Mouse (Mus musculus): ENCODE measurements around the gene C8g.

C8g gene

DNA sequence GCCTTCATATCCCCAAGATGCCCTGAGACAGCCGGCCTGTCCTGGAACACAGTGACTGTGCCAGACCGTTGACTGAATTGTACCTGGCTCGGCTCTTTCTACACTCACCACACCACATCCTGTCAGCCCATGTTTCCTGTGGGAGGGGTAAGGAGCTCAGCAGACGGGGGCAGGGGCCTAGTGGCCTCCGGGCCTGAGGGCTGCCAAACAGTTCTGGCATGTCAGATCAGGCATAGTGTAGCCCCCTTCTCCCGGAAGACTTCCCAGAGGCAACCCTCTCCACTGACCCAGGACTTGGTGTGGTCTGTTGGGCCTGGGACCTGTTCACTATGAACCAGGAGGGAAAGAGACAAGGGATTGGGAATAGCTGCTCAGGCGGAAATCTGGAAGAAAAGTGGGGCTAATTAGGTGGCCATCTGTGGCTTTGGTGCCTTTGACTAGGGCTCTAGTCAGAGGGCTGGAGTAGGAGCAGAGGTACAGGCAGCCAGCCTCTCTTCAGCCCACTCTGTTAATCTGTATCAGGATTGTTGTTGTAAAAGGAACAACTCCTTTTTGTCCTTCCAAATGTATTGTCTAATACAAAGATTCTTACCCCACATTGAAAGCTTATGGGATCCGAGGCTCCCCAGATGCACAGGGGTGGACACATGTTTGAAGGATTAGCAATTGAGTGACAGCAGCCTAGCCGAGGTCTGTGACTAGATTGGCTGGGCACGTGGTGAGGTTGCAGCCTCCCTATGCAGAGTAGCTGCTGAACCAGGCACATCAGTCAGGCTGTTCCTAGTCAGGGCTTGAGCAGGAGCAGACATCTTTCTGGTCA is 35.5 kb downstream of the C8g start:
- DNase-seq: peak; percentile 14

DNA sequence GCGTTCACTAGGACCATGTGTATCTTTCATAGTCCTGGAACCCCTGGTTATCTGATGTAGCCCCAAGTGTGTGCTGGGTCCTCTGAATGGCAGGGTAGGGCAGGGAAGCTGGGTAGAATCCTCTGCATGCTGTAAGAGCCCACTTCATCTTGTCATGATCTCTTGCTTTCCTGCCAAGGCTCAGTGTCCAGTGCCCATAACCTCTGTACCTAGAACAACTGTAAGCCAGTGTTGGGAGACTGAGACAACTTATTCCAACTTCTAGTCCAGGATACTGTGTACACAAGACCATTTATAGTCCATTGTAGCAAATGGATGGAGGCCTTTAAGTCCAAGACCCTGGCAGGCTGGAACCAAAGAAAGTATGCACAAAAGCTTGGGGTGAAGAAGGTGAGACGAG is 36.3 kb downstream of the C8g start:
- DNase-seq: no peak

- DNase-seq: no peak
Measured at GRCm38 (mm10) chr2:25463630-25464029, 37.9 kb downstream of the C8g start.

- no peak for DNase-seq
Measured at GRCm38 (mm10) chr2:25461407-25461806, 40.1 kb downstream of the C8g start.

- DNase-seq: peak; percentile 94
Measured at GRCm38 (mm10) chr2:25460551-25461309, 40.8 kb downstream of the C8g start, which contains the start of gene Paxx. Paxx (minus strand) TSS chr2:25461094.

- no peak for DNase-seq
Measured at GRCm38 (mm10) chr2:25460135-25460534, 41.4 kb downstream of the C8g start.

- no peak for DNase-seq
Measured at GRCm38 (mm10) chr2:25458911-25459310, 42.6 kb downstream of the C8g start.

- no peak for DNase-seq
Measured at GRCm38 (mm10) chr2:25457022-25457896, 44.3 kb downstream of the C8g start.

GRCm38 (mm10) chr2:25456205-25456953 is 45.1 kb downstream of the C8g start, which contains the start of gene Clic3:
Clic3 (plus strand) TSS chr2:25456838.
- no peak for DNase-seq

- no peak for DNase-seq
Measured at GRCm38 (mm10) chr2:25452951-25453350, 48.6 kb downstream of the C8g start.

- DNase-seq: no peak
Measured at GRCm38 (mm10) chr2:25450853-25451647, 50.5 kb downstream of the C8g start.
